Mouse (Mus musculus): ENCODE results near the gene Galnt17.

The Galnt17 gene

GRCm38 (mm10) chr5:130930999-130931398, 377.3 kb downstream of the Galnt17 start:
- no peak for DNase-seq (ENCODE audit: low spot score in 2 of 2)

GRCm38 (mm10) chr5:130927794-130928149, 380.5 kb downstream of the Galnt17 start:
- DNase-seq (ENCODE audit: low spot score in 2 of 2) = no peak

GRCm38 (mm10) chr5:130927138-130927793, 381.0 kb downstream of the Galnt17 start:
- DNase-seq (ENCODE audit: low spot score in 2 of 2) = no peak

- no peak for DNase-seq (ENCODE audit: low spot score in 2 of 2)
These were observed 382.6 kb downstream of the Galnt17 start for GRCm38 (mm10) chr5:130925681-130926080.

- no peak for DNase-seq (ENCODE audit: low spot score in 2 of 2)
These were observed 384.0 kb downstream of the Galnt17 start for GRCm38 (mm10) chr5:130924245-130924827.

GRCm38 (mm10) chr5:130919969-130920368, 388.3 kb downstream of the Galnt17 start:
- DNase-seq (ENCODE audit: low spot score in 2 of 2) = no peak

GRCm38 (mm10) chr5:130914606-130915005, 393.7 kb downstream of the Galnt17 start:
- DNase-seq (ENCODE audit: low spot score in 2 of 2) = no peak

GRCm38 (mm10) chr5:130911551-130911950, 396.7 kb downstream of the Galnt17 start:
- peak; percentile 10 to 16 for DNase-seq (ENCODE audit: low spot score in 2 of 2)

- no peak for DNase-seq (ENCODE audit: low spot score in 2 of 2)
These were observed 406.6 kb downstream of the Galnt17 start for GRCm38 (mm10) chr5:130901736-130902135.

- no peak for DNase-seq (ENCODE audit: low spot score in 2 of 2)
These were observed 412.3 kb downstream of the Galnt17 start for GRCm38 (mm10) chr5:130895991-130896390.

GRCm38 (mm10) chr5:130891735-130892134, 416.6 kb downstream of the Galnt17 start:
- no peak for DNase-seq (ENCODE audit: low spot score in 2 of 2)

GRCm38 (mm10) chr5:130880331-130880730, 428.0 kb downstream of the Galnt17 start:
- DNase-seq (ENCODE audit: low spot score in 2 of 2) = no peak

- no peak for DNase-seq (ENCODE audit: low spot score in 2 of 2)
These were observed 432.9 kb downstream of the Galnt17 start for GRCm38 (mm10) chr5:130875391-130875790.

- DNase-seq (ENCODE audit: low spot score in 2 of 2) = no peak
These were observed 437.2 kb downstream of the Galnt17 start for GRCm38 (mm10) chr5:130871086-130871485.

- DNase-seq (ENCODE audit: low spot score in 2 of 2) = no peak
These were observed 438.4 kb downstream of the Galnt17 start for GRCm38 (mm10) chr5:130869869-130870268.

- peak; percentile 78 to 81 for DNase-seq (ENCODE audit: low spot score in 2 of 2)
These were observed 446.0 kb downstream of the Galnt17 start for GRCm38 (mm10) chr5:130862302-130862701.

GRCm38 (mm10) chr5:130859736-130860135, 448.6 kb downstream of the Galnt17 start:
- no peak for DNase-seq (ENCODE audit: low spot score in 2 of 2)

GRCm38 (mm10) chr5:130858706-130859105, 449.6 kb downstream of the Galnt17 start:
- no peak for DNase-seq (ENCODE audit: low spot score in 2 of 2)

GRCm38 (mm10) chr5:130858148-130858547, 450.1 kb downstream of the Galnt17 start:
- DNase-seq (ENCODE audit: low spot score in 2 of 2) = peak; percentile 47 to 75

- DNase-seq (ENCODE audit: low spot score in 2 of 2) = peak; percentile 76 to 81
These were observed 453.9 kb downstream of the Galnt17 start for GRCm38 (mm10) chr5:130854430-130854829.

GRCm38 (mm10) chr5:130853371-130853770, 454.9 kb downstream of the Galnt17 start:
- DNase-seq (ENCODE audit: low spot score in 2 of 2) = peak; percentile 90 to 92

- DNase-seq (ENCODE audit: low spot score in 2 of 2) = no peak
These were observed 456.1 kb downstream of the Galnt17 start for GRCm38 (mm10) chr5:130852182-130852581.

GRCm38 (mm10) chr5:130849610-130850009, 458.7 kb downstream of the Galnt17 start:
- DNase-seq (ENCODE audit: low spot score in 2 of 2) = no peak

GRCm38 (mm10) chr5:130848562-130848961, 459.7 kb downstream of the Galnt17 start:
- DNase-seq (ENCODE audit: low spot score in 2 of 2) = no peak

All from right cerebral cortex, adult 2 months (tissue).